Mouse (Mus musculus) ovary, postnatal 36 days (tissue): Measurements from ENCODE around the gene Rpl36al.
A peak's percentile ranks its signal among the peaks of the same experiment; 100 is the strongest.

Experiments used
- DNase-seq: peaks from one replicate; pipeline ENCODE4 v3.0.0; 2022; ENCODE audit warnings: low spot score, mixed read lengths

Rpl36al gene

GRCm38 (mm10) chr12:69158765-69159577 lies 24.9 kb downstream of the Rpl36al start, which contains the start of gene Rps29:
Gene Rps29, minus strand, starts transcription at chr12:69159186.
- peak; percentile 96 for DNase-seq

GRCm38 (mm10) chr12:69158366-69158764 lies 25.5 kb downstream of the Rpl36al start:
- DNase-seq, result no peak

GRCm38 (mm10) chr12:69157107-69157506 lies 26.8 kb downstream of the Rpl36al start:
- no peak for DNase-seq

GRCm38 (mm10) chr12:69156436-69156835 lies 27.4 kb downstream of the Rpl36al start:
- DNase-seq, result no peak

- DNase-seq, result no peak
Observed at GRCm38 (mm10) chr12:69155923-69156322, 28.0 kb downstream of the Rpl36al start.

- no peak for DNase-seq
Observed at GRCm38 (mm10) chr12:69150049-69150448, 33.8 kb downstream of the Rpl36al start.

GRCm38 (mm10) chr12:69147166-69147735 lies 36.6 kb downstream of the Rpl36al start:
- no peak for DNase-seq

- no peak for DNase-seq
Observed at GRCm38 (mm10) chr12:69143460-69143859, 40.4 kb downstream of the Rpl36al start.

GRCm38 (mm10) chr12:69139841-69140240 lies 44.0 kb downstream of the Rpl36al start:
- no peak for DNase-seq

- DNase-seq, result no peak
Observed at GRCm38 (mm10) chr12:69139201-69139600, 44.7 kb downstream of the Rpl36al start.
